Mouse (Mus musculus) adrenal gland, postnatal 10 days (tissue): Measurements from ENCODE around the gene Nek1. TPM values are rescaled to one million over a fixed set of nuclear protein-coding genes. Genes with fewer than 3 reads are reported as not detected.
"Not testable (repeated sequence)": the region's sequence is repeated elsewhere in the genome, so short reads cannot be mapped to it uniquely, and the experiment has no call there.

Experiments used
- DNase-seq: peaks from one replicate; pipeline ENCODE4 v3.0.0; 2021; ENCODE audit warnings: mixed read lengths
- total RNA-seq, 2 experiments: library from RNA; stranded (reverse); gene quantifications; 2 replicates each; pipeline ENCODE4 v1.2.3; 2021

Nek1 gene
- total RNA-seq, 2 experiments from 2014 or later: 11.5 to 19.5 TPM

DNA sequence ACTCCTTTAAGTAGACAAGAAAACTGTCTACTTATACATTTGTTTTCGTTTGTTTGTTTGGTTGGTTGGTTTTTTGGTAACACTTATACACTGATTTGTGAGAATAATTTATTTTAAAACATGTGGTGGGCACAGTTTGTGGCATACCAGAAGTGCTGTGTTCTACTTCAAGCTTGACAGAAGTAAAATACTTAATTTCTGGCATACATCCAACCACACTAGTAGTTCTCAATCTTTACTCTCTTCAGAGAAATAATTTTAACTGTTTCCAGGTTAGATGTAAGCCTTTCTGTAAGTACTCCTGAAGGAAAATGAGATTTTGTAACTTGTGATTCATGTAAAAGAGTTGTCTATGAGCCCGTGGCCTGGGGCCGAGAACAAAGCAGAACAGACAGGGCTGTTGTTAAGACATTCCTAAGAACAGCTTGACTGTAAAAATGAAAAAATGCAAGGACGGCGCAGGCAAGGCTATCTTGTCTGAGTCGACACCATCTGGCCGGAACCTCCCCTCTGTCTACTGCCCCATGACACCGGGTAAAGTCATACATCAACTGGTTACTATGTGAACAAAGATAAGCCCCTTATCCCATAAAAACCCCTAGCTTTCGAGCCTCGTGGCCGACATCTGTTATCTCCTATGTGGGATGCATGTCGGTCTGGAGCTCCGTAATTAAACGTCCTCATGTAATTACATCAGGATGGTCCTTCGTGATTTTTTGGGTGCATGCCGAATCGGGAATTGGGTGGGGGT, 8.6 kb upstream of the Nek1 start:
- not testable (repeated sequence) for DNase-seq

DNA sequence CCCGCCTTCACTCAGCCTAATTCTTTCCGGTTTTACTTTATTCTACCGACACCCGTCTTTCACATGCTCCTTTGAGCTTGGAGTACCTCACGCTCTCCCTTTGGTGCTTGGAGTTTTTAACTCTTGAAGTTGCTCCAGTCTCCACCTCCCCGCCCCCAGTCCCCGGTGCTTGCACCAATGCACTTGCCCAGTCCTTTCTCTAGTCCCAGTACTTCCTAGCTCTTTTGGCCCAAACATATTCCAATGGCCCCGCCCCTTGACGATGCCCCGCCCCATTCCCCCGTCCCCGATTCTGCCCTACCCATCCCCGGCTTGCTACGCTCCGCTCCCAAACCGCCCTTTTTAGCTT, 460 bp upstream of the Nek1 start:
- DNase-seq: peak; percentile 91

DNA sequence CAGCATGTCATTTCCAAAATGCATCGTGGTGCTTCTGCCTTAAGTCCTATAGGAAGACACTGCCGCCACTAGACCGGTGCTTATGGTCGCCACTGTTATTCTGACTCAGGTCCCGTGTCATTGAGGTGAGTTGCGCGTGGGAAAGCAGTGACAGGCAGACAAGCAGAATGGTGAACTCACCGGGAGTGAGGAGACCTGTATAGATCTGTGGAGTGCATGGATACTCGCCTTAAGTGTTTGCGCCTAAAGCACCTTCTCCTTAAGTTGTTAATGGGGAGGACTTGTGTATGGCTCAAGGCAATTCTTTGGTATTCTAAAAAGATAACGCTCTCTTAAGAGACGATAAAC, 618 bp downstream of the Nek1 start:
- DNase-seq: no peak

DNA sequence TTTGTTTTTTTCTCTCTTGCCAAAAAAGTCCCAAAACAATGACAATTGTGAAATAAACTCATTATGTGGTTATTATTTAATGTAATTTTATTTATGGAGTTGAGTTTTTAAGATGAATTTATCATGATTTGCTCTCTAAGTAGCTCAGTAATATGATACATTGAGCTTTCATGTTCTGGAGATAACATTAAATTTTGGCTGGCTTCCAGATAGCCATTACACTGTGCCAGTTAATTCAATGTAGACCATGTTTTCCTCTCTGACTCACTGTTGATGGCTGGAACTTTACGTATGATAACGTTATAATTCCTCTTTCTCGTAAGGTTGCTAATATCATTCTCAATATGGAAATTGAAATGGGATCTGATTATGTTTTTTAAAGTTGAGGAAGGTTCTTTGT, 3.5 kb downstream of the Nek1 start:
- no peak for DNase-seq

DNA sequence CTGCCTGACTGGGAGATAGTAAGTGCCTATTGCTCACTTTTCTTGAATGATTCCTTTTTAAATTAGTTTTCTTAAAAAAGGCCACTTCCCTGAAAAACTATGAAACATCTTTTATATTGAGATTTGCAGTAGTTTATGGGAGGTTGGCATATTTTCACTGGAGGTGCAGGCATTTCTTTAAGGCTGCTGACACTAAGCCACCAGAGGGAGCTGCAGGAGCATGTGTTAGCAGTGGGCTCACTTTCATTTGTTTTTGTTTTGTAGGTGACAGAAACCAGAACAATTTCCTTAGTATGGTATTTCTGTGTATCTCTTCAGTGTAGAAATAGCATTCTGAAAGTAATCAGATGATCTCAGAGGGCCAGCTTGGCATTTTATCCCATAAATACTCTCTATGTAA, 49.0 kb downstream of the Nek1 start:
- DNase-seq: peak; percentile 72

DNA sequence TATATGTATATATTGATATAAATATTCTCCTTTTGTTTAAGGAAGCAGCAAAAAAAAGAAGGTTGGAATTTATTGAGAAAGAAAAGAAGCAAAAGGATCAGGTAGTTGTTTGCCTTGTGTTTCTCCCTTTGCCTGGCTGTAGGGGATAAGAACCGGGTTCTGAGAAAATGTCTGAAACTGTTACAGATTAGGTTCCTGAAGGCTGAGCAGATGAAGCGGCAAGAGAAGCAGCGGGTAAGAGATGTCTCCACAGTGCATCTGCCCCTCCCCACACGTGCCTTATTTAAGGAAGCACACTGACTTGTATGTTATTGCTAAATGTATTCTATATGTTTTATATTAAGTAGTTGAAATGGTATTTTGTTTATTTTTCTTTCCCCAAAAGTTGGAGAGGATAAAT, 50.9 kb downstream of the Nek1 start:
- DNase-seq: no peak

DNA sequence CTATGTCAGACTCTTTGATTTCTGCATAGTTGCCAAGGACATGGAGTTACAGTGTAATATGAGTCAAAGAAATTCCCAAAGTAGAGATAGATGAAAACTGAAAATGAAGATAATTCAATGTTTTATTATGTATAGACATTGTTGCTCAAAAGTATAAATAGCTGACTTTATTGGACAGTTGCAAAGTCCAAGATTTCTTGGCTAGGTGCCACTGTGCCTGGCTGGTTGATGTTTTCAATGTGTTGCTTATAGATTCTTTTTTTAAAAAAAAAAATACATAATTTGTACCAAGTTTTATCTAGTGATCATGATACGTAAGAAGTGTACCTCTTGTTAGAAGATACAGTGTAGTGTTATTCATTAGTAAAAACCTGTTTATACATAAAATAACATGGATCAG, 53.8 kb downstream of the Nek1 start:
- no peak for DNase-seq

DNA sequence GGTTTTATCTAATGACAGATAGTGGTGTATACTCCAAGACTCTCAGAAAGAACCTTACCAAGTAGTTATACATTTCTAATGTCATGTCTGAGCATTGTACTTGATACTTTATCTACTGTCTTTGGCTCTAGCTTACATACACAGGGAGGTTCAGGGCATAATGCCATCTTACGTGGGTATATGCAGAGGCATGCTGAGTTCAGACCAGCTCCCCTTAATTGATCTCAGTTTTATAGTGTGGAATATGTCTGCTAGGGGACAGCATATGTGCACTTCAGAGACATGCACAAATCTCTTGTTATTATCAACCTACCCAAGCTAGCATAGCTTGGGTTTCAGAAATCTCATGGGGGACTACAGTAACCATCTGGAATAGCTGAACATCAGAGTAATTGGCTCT, 60.0 kb downstream of the Nek1 start:
- DNase-seq: no peak

DNA sequence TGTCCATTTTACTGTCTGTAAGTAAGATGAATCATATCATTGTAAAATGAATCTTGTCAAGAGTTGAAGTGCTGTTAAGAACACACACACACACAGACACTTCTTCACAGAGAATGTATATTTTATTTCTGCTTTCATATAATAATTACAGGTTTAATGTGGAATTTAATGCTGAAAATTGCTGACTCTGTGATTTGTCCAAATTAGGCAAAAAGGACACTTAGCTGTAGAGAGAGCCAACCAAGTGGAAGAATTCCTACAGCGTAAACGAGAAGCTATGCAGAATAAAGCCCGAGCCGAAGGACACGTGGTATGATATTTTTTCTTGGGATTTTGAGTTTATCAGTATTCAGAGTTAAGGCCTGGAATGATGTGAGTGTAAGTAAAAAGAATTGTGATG, 61.3 kb downstream of the Nek1 start:
- no peak for DNase-seq

DNA sequence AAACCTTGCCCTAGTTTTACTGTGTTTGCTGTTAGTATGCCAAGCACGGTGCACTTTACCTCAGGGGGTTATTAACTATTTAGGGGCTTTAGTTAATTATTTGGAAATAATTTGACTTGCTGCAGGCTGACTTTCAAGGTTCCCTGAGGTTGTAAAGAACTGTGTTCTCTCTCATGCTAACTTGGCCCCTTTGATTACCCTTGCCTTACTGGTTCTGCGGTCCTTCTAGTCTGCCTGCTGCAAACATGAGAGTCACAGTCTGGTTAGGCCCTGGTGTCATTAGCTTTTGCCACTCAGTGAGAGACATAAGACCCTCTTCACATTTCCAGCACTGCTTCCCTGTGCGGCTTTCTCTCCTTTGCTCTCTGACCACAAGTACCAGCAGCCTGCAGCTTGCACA, 64.0 kb downstream of the Nek1 start:
- DNase-seq: no peak

DNA sequence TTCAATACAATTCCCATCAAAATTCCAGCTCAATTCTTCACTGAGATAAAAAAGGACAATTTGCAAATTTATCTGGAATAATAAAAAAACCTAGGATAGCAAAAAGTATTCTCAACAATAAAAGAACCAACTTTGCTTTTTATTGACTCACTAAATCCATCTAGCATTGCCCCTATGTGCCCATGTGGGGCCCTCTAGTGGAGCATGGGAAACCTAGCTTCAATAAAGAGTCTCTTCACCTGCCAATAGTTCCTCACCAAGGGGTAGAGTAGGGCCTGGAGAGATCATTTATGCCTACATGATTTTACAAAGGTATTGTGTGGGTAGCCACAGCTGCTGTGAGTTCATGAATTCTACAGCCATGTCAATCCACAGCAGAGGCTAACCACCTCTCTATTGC, 66.1 kb downstream of the Nek1 start:
- no peak for DNase-seq

DNA sequence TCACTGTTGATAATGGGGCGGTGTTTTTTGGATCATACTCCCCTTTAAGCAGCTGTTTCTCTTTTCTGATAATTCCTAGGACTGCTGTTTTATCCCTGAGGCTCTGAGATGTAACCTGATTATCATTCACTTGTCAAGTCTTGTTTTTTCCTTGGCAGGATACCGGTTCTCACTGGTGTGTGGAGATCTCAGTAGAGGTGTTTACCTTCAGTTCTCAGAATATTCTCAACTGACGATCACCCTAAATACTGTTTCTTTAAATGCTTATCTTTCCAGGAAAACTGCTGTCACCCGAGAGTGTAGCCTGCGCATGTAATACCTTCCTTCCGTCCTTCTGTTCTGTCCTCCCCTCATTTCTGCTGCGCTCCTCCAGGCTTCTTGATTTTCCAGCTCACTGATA, 67.4 kb downstream of the Nek1 start:
- no peak for DNase-seq

DNA sequence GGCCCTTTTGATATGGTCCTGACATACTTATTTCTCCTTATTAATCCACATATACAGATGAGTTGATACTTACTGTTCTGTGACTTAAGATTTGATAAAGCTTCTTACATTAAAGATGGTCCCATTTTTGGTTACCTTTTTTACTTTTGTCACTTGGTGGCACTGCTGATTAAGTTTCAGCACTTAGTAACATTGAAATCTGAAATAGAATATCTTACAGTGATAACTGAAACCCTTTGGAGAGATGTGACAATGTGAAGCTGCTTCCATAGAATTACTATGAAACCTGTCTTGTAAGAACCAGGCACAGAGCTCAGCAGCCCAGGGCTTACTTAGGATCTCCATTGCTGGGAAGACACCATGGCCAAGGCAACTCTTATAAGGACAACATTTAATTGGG, 82.1 kb downstream of the Nek1 start:
- DNase-seq: no peak

DNA sequence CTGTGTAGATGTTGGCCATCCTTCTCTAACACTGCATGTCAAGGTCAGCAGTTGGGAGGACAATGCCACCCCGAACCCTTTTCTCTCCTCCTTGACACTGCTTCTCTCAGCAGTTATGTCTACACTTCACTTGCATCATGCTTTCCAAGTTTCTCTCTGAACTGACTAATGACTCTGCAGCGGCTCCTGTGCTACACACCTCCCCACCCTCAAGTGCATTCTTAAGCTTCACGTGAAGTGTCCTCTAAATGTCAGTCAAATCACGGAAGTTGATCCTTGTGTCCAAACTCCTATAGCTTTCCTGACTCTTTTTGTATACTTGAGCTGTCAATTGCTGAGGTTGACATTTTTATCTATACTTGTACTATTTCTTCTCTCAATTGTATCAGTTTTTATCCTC, 117.5 kb downstream of the Nek1 start:
- DNase-seq: no peak

DNA sequence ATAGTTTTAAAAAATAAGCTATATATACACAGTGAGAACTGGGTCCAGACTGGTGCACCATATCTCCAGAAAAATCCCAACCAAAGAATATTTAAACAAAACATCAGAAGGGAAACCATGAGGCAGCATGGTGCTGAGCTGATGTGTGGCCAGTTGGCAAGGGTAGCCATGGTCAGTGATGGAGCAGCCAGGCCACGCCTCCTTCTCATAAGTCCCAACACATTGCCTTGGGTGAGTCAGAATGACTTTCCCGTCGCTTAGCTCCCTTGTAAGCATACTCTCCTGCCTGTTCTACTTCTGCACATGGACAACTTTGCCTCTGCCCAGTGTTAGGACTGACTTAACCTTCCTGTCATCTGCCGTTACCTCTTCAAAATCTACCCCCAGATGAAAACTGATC, 118.9 kb downstream of the Nek1 start:
- DNase-seq: peak; percentile 15

DNA sequence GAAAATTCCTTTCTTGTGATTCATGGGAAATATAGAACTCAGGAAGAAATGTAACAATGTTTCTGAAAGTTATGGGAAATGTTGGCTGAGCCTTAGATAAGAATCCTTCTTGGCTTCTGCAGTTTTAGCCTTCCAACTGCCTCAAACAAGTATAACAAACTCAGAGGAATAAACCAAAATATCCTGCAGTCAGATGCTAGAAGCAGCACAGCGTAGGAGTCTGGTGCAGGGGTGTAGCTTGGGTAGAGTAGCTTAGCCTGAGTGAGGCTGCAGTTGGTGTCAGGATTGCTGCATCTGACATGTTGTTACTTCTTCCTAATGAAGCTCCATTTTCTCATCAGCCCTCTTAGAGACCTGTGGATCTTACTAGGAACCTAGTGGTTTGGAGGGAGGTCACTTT, 128.6 kb downstream of the Nek1 start:
- DNase-seq: no peak

DNA sequence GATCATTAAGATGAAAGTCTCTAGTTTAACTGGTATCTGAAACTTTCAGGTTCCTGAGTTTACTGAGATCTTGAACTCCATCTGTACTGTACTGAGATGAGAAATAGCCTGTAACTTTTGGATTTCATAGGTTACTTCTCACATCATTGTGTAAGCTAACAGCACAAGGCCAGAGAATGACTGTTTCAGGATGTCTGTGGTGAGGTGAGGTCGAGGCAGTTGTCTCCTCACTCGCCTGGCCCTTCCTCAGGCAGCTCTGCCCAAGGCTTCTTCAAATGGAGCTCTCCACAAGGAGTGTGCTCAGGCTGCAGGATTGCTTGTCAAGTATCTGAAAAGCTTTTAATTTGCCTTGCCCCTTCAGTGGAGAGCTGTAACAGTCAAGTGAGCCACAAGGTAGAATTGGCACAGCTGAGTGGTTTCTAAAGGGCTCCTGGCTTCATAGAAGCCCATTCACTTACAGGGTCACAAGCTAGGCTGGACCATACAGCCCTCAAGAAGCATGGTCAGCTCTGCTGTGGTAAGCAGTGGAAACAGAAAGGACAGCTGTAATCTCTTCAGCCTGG, 134.4 kb downstream of the Nek1 start:
- no peak for DNase-seq

DNA sequence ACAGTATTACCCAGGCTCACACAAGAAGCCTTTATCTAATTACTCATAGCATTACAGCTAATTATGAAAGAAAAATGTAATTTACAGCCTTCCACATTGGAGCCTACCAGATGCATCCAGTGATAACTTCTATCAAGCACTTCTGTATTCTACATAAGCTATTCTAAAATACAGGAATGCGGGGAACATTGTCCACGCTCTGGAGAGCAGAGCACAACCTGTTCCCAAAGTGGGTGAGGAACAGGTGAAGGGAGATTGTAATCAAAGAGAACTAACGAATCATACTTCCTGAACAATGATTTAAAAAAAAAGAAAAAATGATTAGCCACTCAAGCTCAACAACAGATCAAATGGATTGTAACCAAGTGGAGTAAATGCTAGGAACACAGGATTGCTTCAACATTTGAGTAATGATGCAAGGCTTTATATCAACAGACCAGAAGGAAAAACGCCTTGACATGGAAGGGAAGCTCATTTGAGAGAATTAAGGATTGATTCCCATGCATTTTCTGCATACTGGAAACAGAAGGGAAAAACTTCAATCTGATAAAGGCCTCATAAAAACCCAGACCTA, 139.7 kb downstream of the Nek1 start:
- no peak for DNase-seq

DNA sequence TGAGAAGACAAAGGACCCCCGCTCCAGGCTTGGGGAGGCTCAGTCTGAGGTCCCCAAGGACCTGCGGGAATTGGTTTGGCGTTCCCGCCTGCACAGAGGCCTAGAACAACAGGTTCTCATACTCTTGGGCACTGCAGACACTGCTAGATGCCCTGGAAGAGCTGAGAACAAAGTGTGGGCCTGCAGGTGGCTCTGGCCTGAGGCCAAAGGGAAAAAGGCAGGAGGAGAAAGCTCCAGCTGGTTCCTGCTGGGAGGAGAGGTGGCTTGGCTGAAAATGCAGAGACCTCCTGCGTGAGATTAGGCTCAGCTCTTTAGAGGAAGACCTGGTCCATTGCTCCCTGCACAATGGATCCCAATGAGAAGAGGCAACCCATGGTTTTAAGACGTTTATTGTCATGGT, 148.9 kb downstream of the Nek1 start:
- no peak for DNase-seq

DNA sequence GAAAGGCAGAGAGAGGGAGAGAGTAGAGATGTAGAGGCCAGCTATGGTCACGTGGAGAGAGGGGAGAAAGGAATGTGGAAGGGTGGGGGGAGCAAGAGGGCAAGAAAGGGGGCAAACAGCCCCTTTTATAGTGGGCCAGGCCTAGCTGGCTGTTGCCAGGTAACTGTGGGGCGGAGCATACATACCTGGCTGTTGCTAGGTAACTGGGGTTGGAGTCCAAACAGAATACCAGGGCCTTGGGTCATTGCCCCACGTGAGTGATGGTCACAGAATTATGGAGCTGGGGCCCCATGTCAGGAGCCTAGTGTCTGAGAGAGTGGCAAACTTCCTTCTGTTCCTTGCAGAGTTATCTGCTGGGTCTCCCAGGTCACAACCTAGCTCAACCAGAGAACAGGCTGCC, 149.3 kb downstream of the Nek1 start:
- DNase-seq: no peak

DNA sequence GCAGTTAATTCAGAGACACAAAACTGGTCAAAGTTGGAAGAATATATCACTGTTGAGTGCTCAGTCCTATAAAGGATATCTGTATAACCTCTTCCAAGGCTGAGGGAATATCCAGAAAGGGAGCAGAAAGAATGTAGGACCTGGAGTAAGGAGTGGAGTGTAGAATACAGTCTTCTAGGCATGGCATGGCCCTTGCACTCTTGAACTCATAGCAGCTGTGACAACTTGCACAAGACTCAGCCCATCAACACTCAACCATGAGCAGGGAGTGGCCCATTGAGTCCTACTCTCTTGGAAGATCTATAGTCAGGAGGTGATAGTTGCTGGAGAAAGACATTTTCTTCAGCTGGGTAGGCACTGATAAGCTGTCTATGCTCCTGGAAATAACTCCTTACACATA, 149.8 kb downstream of the Nek1 start:
- DNase-seq: no peak

DNA sequence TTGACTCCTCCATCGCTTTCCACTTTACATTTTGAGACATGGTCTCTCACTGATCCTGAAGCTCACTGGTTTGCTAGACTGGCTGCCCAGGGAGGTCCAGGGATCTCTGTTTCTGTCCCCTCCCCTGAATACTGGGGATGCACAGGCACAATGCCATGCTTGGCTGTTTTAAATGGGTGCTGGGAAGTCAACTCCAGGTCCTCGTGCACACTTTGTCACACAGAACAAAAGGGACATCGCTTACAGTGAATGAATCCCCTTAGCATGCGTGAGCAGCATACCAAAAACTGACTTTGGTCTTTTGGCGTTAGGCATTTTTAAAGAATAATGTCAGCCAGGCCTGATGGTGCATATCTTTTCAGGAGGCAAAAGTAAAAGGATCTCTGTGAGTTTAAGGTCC, 155.7 kb downstream of the Nek1 start:
- no peak for DNase-seq

DNA sequence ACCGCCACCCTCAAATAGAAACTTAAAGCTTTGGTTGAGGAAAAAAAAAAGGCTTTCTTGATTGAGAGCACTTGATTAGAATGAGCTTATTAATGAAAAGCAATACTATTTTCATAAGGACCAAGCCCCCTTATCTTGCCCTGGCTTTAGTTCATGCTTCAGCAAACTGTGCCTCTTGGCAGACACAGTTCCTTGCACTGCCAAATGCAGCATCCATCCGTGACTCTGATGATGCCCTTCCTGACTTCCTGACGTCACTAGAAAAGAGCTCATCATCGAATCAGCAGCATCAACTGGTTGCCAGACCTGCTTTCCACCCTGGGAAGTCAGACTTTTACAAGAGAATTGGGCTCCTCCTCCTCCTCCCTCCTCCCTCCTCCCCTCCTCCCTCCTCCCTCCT, 157.6 kb downstream of the Nek1 start:
- DNase-seq: no peak

DNA sequence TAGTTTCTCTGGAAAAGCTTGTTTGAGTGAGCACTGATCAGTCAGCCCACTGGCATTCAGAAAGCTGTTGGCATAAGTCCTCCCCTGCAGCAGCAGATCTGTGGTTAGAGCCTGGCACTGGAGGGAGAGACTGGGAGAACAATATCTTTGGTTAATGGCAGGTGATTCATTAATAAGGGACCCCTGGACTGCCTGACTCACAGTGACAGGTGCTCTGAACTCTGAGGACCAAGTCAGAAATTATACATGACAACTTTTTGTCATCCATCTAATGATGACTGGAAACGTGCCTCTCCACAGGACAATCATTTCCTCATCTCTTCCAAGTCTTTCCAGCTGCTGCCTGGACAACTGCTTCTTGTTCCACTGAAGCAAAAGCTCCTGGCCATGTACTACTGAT, 163.4 kb downstream of the Nek1 start:
- DNase-seq: no peak

DNA sequence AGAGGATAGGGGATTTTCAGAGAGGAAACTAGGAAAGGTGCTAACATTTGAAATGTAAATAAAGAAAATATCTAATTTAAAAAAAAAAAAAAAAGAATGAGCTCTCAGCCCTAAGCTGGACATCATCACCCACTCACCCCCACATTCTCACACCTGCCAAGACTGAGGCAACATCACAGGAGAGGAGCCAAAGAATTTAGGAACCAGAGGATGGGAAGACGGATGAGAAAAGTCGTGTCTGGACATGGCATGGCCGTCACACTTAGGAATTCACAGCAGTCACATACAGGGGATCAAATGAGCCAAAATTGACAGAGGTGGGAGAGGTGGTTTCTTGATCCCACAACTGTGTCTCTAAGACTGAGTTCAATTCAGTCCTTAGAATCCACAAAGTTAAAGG, 165.5 kb downstream of the Nek1 start:
- no peak for DNase-seq
